Mouse (Mus musculus) MEL (cell line): ENCODE measurements around the gene 9030612E09Rik.

Experiments
- CTCF ChIP-seq, 3 experiments: IDR thresholded peaks in 2 of 3; conservative IDR thresholded peaks in 1 of 3; 2 replicates each; pipeline ENCODE4 v1.5.1; 2011 to 2012; ENCODE audit warnings: low read length in 3 of 3, low read depth in 2 of 3, mild to moderate bottlenecking in 2 of 3, improper control_type of control experiment in 1 of 3, inconsistent platforms in 1 of 3, mixed read lengths in 1 of 3, moderate library complexity in 1 of 3; ENCODE audit not compliant: control insufficient read depth in 1 of 3, insufficient read depth in 1 of 3, poor library complexity in 1 of 3, severe bottlenecking in 1 of 3
- E2F4 ChIP-seq: IDR thresholded peaks from 2 replicates; pipeline ENCODE4 v1.6.1; 2011; ENCODE audit warnings: low read depth, low read length, improper control_type of control experiment, borderline replicate concordance
- GATA1 ChIP-seq: IDR thresholded peaks from 2 replicates; pipeline ENCODE4 v1.6.1; 2011; ENCODE audit warnings: low read depth, low read length, improper control_type of control experiment
- POLR2A ChIP-seq, 2 experiments: IDR thresholded peaks; 2 replicates each; pipeline ENCODE4 v1.6.1; 2011 to 2012; ENCODE audit warnings: low read length in 2 of 2, mild to moderate bottlenecking in 2 of 2, control low read depth in 1 of 2, improper control_type of control experiment in 1 of 2, low read depth in 1 of 2, moderate library complexity in 1 of 2; ENCODE audit not compliant: control insufficient read depth in 1 of 2, insufficient read depth in 1 of 2, poor library complexity in 1 of 2
- ZC3H11A ChIP-seq: IDR thresholded peaks from 2 replicates; pipeline ENCODE4 v1.6.1; 2012; ENCODE audit warnings: low read depth, mild to moderate bottlenecking, inconsistent platforms, low read length, improper control_type of control experiment

GRCm38 (mm10) chr10:43152643-43153042, 21.9 kb upstream of the 9030612E09Rik start:
- TF ChIP-seq CTCF (IDR thresholded peaks at IDR 0.05 in 2 of 3, conservative IDR thresholded peaks at IDR 0.05 in 1 of 3; ENCODE audit: control insufficient read depth in 1 of 3, insufficient read depth in 1 of 3, low read depth in 2 of 3, low read length in 3 of 3, poor library complexity in 1 of 3, severe bottlenecking in 1 of 3) (no peak), GATA1 (no peak), E2F4 (no peak), POLR2A (IDR thresholded peaks at IDR 0.05; ENCODE audit: control insufficient read depth in 1 of 2, insufficient read depth in 1 of 2, low read depth in 1 of 2, low read length in 2 of 2, poor library complexity in 1 of 2) (no peak), ZC3H11A (no peak)
